In genomic region chr19:45236363-45236942, GRCm38 (mm10) we compare ENCODE assay signal across 9 mouse cellular contexts. TPM values are rescaled to one million over a fixed set of nuclear protein-coding genes. Genes with fewer than 3 reads are reported as not detected.
A peak's percentile ranks its signal among the peaks of the same experiment; 100 is the strongest.
DNase-seq lines count a peak whose midpoint lies in the region; ATAC-seq lines count a peak whose summit lies in the region.
"Had no signal": no experiment of that assay in that cellular context is flagged by ENCODE, and none has a peak within 500 bp of the region (broad histone marks: within the 10 kb centered on the region; RNA-seq: fewer than 3 reads in every experiment).

No protein-coding gene starts in this region.

- no peak overlapping the region for H3K9ac ChIP-seq in intestine, embryonic 16.5 days (ENCODE audit: low read depth, low read length)

- DNase-seq in CD4-positive helper T cell, adult 2 months (ENCODE audit: low read depth, low spot score): peak; percentile 38
- DNase-seq in NIH3T3 (ENCODE audit: low read depth): peak; percentile 10
- peak; percentile 67 for DNase-seq in gastrocnemius, postnatal 10 days
- no peak for DNase-seq in frontal cortex, adult 2 months (ENCODE audit: extremely low spot score in 1 of 2, low spot score in 1 of 2)
- DNase-seq in left cerebral cortex, adult 11 months (ENCODE audit: low spot score): no peak

- under 1% methylated on average over 39 of the region's 39 CpGs for WGBS in intestine, embryonic 16.5 days

- no peaks in the 10 kb centered on the region for H3K36me3 ChIP-seq in intestine, embryonic 16.5 days (ENCODE audit: control insufficient read depth, insufficient read depth, low read length)
- H3K36me3 ChIP-seq in megakaryocyte, embryonic 14.5 days (replicated peaks; ENCODE audit: low read length): no peaks in the 10 kb centered on the region

- peak overlapping the region; percentile 58 for H3K4me2 ChIP-seq in intestine, embryonic 16.5 days (ENCODE audit: low read depth, low read length)

- peak; percentile 58 for ATAC-seq in intestine, embryonic 16.5 days
- no peak for ATAC-seq in activated CD4-positive, CD25-positive, alpha-beta regulatory T cell, adult 4 months

- H3K4me1 ChIP-seq in intestine, embryonic 16.5 days (ENCODE audit: control insufficient read depth, insufficient read depth, low read length): peaks cover 24% of the 10 kb centered on the region
- H3K4me1 ChIP-seq in megakaryocyte, embryonic 14.5 days: peaks cover 47% of the 10 kb centered on the region

- peak overlapping the region; percentile 37 for H3K4me3 ChIP-seq in intestine, embryonic 16.5 days (ENCODE audit: low read length)
- H3K4me3 ChIP-seq in megakaryocyte, embryonic 14.5 days (replicated peaks): peak overlapping the region; percentile 75

- no peaks in the 10 kb centered on the region for H3K9me3 ChIP-seq in intestine, embryonic 16.5 days (ENCODE audit: control insufficient read depth, low read length)
- no peaks in the 10 kb centered on the region for H3K9me3 ChIP-seq in megakaryocyte, embryonic 14.5 days

- H3K27ac ChIP-seq in intestine, embryonic 16.5 days (ENCODE audit: low read length): no peak overlapping the region

- peaks cover 87% of the 10 kb centered on the region for H3K27me3 ChIP-seq in intestine, embryonic 16.5 days (replicated peaks; ENCODE audit: control insufficient read depth, insufficient read depth, low read length)
- H3K27me3 ChIP-seq in megakaryocyte, embryonic 14.5 days (replicated peaks): peaks cover 99% of the 10 kb centered on the region

RNA-seq across cellular contexts. Expression of gene Lbx1, which starts 0.8 kb away (rescaled TPM):
- total RNA-seq in gastrocnemius, postnatal 10 days (2021): 10 to 100 TPM; 35.2 to 36.1 TPM
- not detected in 2 replicates for polyA plus RNA-seq in intestine, embryonic 16.5 days (2015; fragmentation: Nextera tagmentation; extraction: Ambion mirVana)
- polyA plus RNA-seq in megakaryocyte, embryonic 14.5 days (2012; ENCODE audit: insufficient read depth, low replicate concordance): 0.34 TPM in 1 of 2 replicates, not detected in the other
- polyA plus RNA-seq in frontal cortex, adult 2 months (2012; rRNA removed): not detected in 2 replicates
- polyA plus RNA-seq in activated CD4-positive, CD25-positive, alpha-beta regulatory T cell, adult 4 months (2017; shearing (Covaris generic)): not detected
- polyA plus RNA-seq: cortical plate, adult 2 months had no signal

Comparison
In these comparisons a context has a peak if more than half of its experiments do, and no peak if none do; other contexts are left out.
1. DNase-seq: peak in CD4-positive helper T cell, adult 2 months (single experiment), NIH3T3 (single experiment) and gastrocnemius, postnatal 10 days (single experiment); none in frontal cortex, adult 2 months (0 of 2) and left cerebral cortex, adult 11 months (single experiment).